Mouse (Mus musculus) small intestine, adult 2 months (tissue): ENCODE results near the gene Nthl1. TPM values are rescaled to one million over a fixed set of nuclear protein-coding genes. Genes with fewer than 3 reads are reported as not detected.
A peak's percentile ranks its signal among the peaks of the same experiment; 100 is the strongest.

Source experiments
- H3K27ac ChIP-seq: fragments of 200-500 bp; 2 replicates; pipeline ENCODE4 v1.5.1; 2012; ENCODE audit warnings: low read depth, low read length, control low read depth, inconsistent platforms; ENCODE audit not compliant: insufficient read depth
- H3K27me3 ChIP-seq: fragments of 200-500 bp; 2 replicates; pipeline ENCODE4 v1.6.1; 2012; ENCODE audit warnings: mild to moderate bottlenecking, moderate library complexity, low read length, inconsistent platforms; ENCODE audit not compliant: control insufficient read depth, insufficient read depth
- H3K36me3 ChIP-seq: fragments of 200-500 bp; 2 replicates; pipeline ENCODE4 v1.6.1; 2012; ENCODE audit warnings: mild to moderate bottlenecking, low read length, control low read depth, inconsistent platforms; ENCODE audit not compliant: control insufficient read depth, insufficient read depth
- H3K4me1 ChIP-seq: fragments of 200-500 bp; 2 replicates; pipeline ENCODE4 v1.6.1; 2012; ENCODE audit warnings: low read length, inconsistent platforms, mixed read lengths; ENCODE audit not compliant: control insufficient read depth, insufficient read depth, insufficient read length
- H3K4me3 ChIP-seq: fragments of 200-500 bp; 2 replicates; pipeline ENCODE4 v1.5.1; 2012; ENCODE audit warnings: low read depth, mild to moderate bottlenecking, control low read depth, inconsistent platforms, low read length, moderate library complexity
- CTCF ChIP-seq: fragments of 200-500 bp; IDR thresholded peaks from 2 replicates; pipeline ENCODE4 v1.5.1; 2012; ENCODE audit warnings: low read depth, mild to moderate bottlenecking, control low read depth, inconsistent platforms, low read length, moderate library complexity, mixed read lengths; ENCODE audit not compliant: insufficient replicate concordance, insufficient read length; ENCODE audit errors: extremely low read depth
- POLR2A ChIP-seq: fragments of 200-500 bp; IDR thresholded peaks from 2 replicates; pipeline ENCODE4 v1.6.1; 2012; ENCODE audit warnings: low read depth, mild to moderate bottlenecking, control low read depth, inconsistent platforms, low read length, moderate library complexity
- WGBS: fragments of 180-500 bp; shearing (Covaris S2); methylation state at CpG from one replicate; pipeline ENCODE4 v1.1.7; 2018; 5-methylcytosine and 5-hydroxymethylcytosine counted together
- polyA plus RNA-seq: library from polyadenylated mRNA; depleted of rRNA; stranded (reverse); fragments of >200 nt; gene quantifications from 2 replicates; pipeline ENCODE4 v1.2.3, GENCODE M21; 2012; rRNA removed

Nthl1 gene
- polyA plus RNA-seq, 1 experiment = 7.2 TPM

DNA sequence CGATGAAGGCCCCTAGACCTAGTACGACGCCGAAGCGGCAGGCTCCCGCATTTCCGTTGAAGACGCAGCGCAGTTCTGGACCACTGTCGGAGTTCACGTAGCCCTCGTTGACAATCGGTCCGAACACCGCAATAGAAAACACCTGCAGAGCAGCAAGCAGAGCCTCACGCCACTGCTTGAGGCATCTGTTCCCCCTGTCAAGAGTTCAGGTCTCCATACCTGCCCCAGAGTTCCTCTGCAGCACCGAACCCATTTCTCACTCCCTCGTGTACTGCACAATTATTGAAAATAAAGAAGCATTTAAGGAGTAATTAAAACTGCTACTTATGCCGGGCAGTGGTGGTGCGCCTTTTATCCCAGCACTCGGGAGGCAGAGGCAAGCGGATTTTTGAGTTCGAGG, 55.1 kb downstream of the Nthl1 start:
- TF ChIP-seq CTCF = no peak
- no peak for TF ChIP-seq POLR2A
- 24% methylated on average over 23 of the region's 23 CpGs for WGBS
- Histone ChIP-seq H3K4me1 (peaks cover 13% of the 10 kb centered on the region), H3K27ac (no peak overlapping the region), H3K4me3 (peak overlapping the region; percentile 74), H3K36me3 (peaks cover 2% of the 10 kb centered on the region; the same call in 1 of the 2 replicates), H3K27me3 (peaks cover 17% of the 10 kb centered on the region)

Other genes with a start within 250 kb of the Nthl1 start
- gene Rnps1, start 218.1 kb upstream of the Nthl1 start, polyA plus RNA-seq = 44.2 and 76.7 TPM in 2 replicates
- gene Eci1, start 206.0 kb upstream of the Nthl1 start, polyA plus RNA-seq = 52.7 and 97.7 TPM in 2 replicates
- 2.9 and 4.8 TPM in 2 replicates for gene Dnase1l2, start 189.6 kb upstream of the Nthl1 start, polyA plus RNA-seq
- gene E4f1, start 162.4 kb upstream of the Nthl1 start, polyA plus RNA-seq = 52.9 and 74.5 TPM in 2 replicates
- gene Pgp, start 162.3 kb upstream of the Nthl1 start, polyA plus RNA-seq = 130 and 178 TPM in 2 replicates
- gene Bricd5, start 158.8 kb upstream of the Nthl1 start, polyA plus RNA-seq = 0.77 and 2.3 TPM in 2 replicates
- 16.9 and 33.7 TPM in 2 replicates for gene Mlst8, start 153.6 kb upstream of the Nthl1 start, polyA plus RNA-seq
- gene Caskin1, start 144.1 kb upstream of the Nthl1 start, polyA plus RNA-seq = 0.50 and 0.77 TPM in 2 replicates
- gene Traf7, start 104.7 kb upstream of the Nthl1 start, polyA plus RNA-seq = 75.8 and 113 TPM in 2 replicates
- 1.2 and 6.1 TPM in 2 replicates for gene Rab26, start 98.5 kb upstream of the Nthl1 start, polyA plus RNA-seq
- gene Pkd1, start 82.8 kb upstream of the Nthl1 start, polyA plus RNA-seq = 26.1 and 31.9 TPM in 2 replicates
- 52.8 and 83.5 TPM in 2 replicates for gene Tsc2, start 50 bp upstream of the Nthl1 start, polyA plus RNA-seq
- 35.6 and 44.9 TPM in 2 replicates for gene Slc9a3r2, start 17.6 kb downstream of the Nthl1 start, polyA plus RNA-seq
- gene Npw, start 25.8 kb downstream of the Nthl1 start, polyA plus RNA-seq = 2.0 and 6.5 TPM in 2 replicates
- gene Zfp598, start 37.0 kb downstream of the Nthl1 start, polyA plus RNA-seq = 41.1 and 85.8 TPM in 2 replicates
- gene Syngr3, start 57.3 kb downstream of the Nthl1 start, polyA plus RNA-seq = 1.2 and 1.3 TPM in 2 replicates
- gene Gfer, start 63.5 kb downstream of the Nthl1 start, polyA plus RNA-seq = 22.8 and 35.9 TPM in 2 replicates
- gene Noxo1, start 63.6 kb downstream of the Nthl1 start, polyA plus RNA-seq = 57.7 and 115 TPM in 2 replicates
- 26.0 and 49.6 TPM in 2 replicates for gene Tbl3, start 75.0 kb downstream of the Nthl1 start, polyA plus RNA-seq
- gene Rnf151, start 85.4 kb downstream of the Nthl1 start, polyA plus RNA-seq = 0.19 TPM in 1 of 2 replicates, not detected in the other
- 1,627 and 2,207 TPM in 2 replicates for gene Rps2, start 85.4 kb downstream of the Nthl1 start, polyA plus RNA-seq
- 384 and 403 TPM in 2 replicates for gene Ndufb10, start 91.8 kb downstream of the Nthl1 start, polyA plus RNA-seq
- gene Rpl3l, start 95.1 kb downstream of the Nthl1 start, polyA plus RNA-seq = 0.11 and 0.19 TPM in 2 replicates
- 29.5 and 54.2 TPM in 2 replicates for gene Msrb1, start 104.0 kb downstream of the Nthl1 start, polyA plus RNA-seq
- gene Hs3st6, start 120.3 kb downstream of the Nthl1 start, polyA plus RNA-seq = 1.7 and 2.8 TPM in 2 replicates
- not detected in 2 replicates for gene Meiob, start 171.6 kb downstream of the Nthl1 start, polyA plus RNA-seq
- gene Hagh, start 207.5 kb downstream of the Nthl1 start, polyA plus RNA-seq = 352 and 372 TPM in 2 replicates
- gene Fahd1, start 217.7 kb downstream of the Nthl1 start, polyA plus RNA-seq = 65.2 and 108 TPM in 2 replicates
- 0.42 and 1.4 TPM in 2 replicates for gene Igfals, start 233.3 kb downstream of the Nthl1 start, polyA plus RNA-seq